Mouse (Mus musculus): ENCODE measurements around the gene Stxbp1. TPM values are rescaled to one million over a fixed set of nuclear protein-coding genes. Genes with fewer than 3 reads are reported as not detected.
A peak's percentile ranks its signal among the peaks of the same experiment; 100 is the strongest.

Stxbp1 gene
- polyA plus RNA-seq, 1 experiment from 2014 or later: 28.7 TPM

GRCm38 (mm10) chr2:32761859-32762258 lies 85.2 kb downstream of the Stxbp1 start:
- Histone ChIP-seq H3K9ac (ENCODE audit: low read length) (no peak overlapping the region), H3K9me3 (ENCODE audit: control insufficient read depth, low read length) (no peaks in the 10 kb centered on the region), H3K4me1 (ENCODE audit: control insufficient read depth in 2 of 2, insufficient read depth in 2 of 2, low read length in 2 of 2) (no peaks in the 10 kb centered on the region), H3K27me3 (ENCODE audit: control insufficient read depth, insufficient read depth, low read length) (no peaks in the 10 kb centered on the region), H3K4me2 (ENCODE audit: low read length) (no peak overlapping the region), H3K27ac (replicated peaks in 1 of 2; ENCODE audit: control insufficient read depth in 1 of 2, insufficient read depth in 1 of 2, low read depth in 2 of 2, low read length in 2 of 2) (no peak overlapping the region), H3K36me3 (ENCODE audit: control insufficient read depth, insufficient read depth, low read length) (peaks cover 40% of the 10 kb centered on the region), H3K4me3 (ENCODE audit: control insufficient read depth in 1 of 2, insufficient read depth in 1 of 2, low read depth in 1 of 2, low read length in 2 of 2) (no peak overlapping the region)
- 71% methylated on average over 4 of the region's 4 CpGs for WGBS
- no peak for ATAC-seq (ENCODE audit: insufficient number of reproducible peaks, insufficient read depth, low FRiP score, low read depth)

GRCm38 (mm10) chr2:32761361-32761760 lies 85.7 kb downstream of the Stxbp1 start:
- no peak overlapping the region for H3K4me2 ChIP-seq (ENCODE audit: low read length)
- no peak overlapping the region for H3K27ac ChIP-seq (replicated peaks in 1 of 2; ENCODE audit: control insufficient read depth in 1 of 2, insufficient read depth in 1 of 2, low read depth in 2 of 2, low read length in 2 of 2)
- H3K9me3 ChIP-seq (ENCODE audit: control insufficient read depth, low read length): no peaks in the 10 kb centered on the region
- no peak overlapping the region for H3K9ac ChIP-seq (ENCODE audit: low read length)
- H3K4me1 ChIP-seq (ENCODE audit: control insufficient read depth in 2 of 2, insufficient read depth in 2 of 2, low read length in 2 of 2): no peaks in the 10 kb centered on the region
- no peak for ATAC-seq (ENCODE audit: insufficient number of reproducible peaks, insufficient read depth, low FRiP score, low read depth)
- H3K27me3 ChIP-seq (ENCODE audit: control insufficient read depth, insufficient read depth, low read length): no peaks in the 10 kb centered on the region
- peaks cover 40% of the 10 kb centered on the region for H3K36me3 ChIP-seq (ENCODE audit: control insufficient read depth, insufficient read depth, low read length)
- 90% methylated on average over 14 of the region's 14 CpGs for WGBS
- H3K4me3 ChIP-seq (ENCODE audit: control insufficient read depth in 1 of 2, insufficient read depth in 1 of 2, low read depth in 1 of 2, low read length in 2 of 2): no peak overlapping the region

GRCm38 (mm10) chr2:32759001-32759400 lies 88.0 kb downstream of the Stxbp1 start:
- Histone ChIP-seq H3K4me2 (ENCODE audit: low read length) (no peak overlapping the region), H3K4me3 (ENCODE audit: control insufficient read depth in 1 of 2, insufficient read depth in 1 of 2, low read depth in 1 of 2, low read length in 2 of 2) (no peak overlapping the region), H3K27ac (replicated peaks in 1 of 2; ENCODE audit: control insufficient read depth in 1 of 2, insufficient read depth in 1 of 2, low read depth in 2 of 2, low read length in 2 of 2) (no peak overlapping the region), H3K9me3 (ENCODE audit: control insufficient read depth, low read length) (no peaks in the 10 kb centered on the region), H3K27me3 (ENCODE audit: control insufficient read depth, insufficient read depth, low read length) (no peaks in the 10 kb centered on the region), H3K36me3 (ENCODE audit: control insufficient read depth, insufficient read depth, low read length) (peaks cover 52% of the 10 kb centered on the region), H3K9ac (ENCODE audit: low read length) (no peak overlapping the region), H3K4me1 (ENCODE audit: control insufficient read depth in 2 of 2, insufficient read depth in 2 of 2, low read length in 2 of 2) (no peaks in the 10 kb centered on the region)
- ATAC-seq (ENCODE audit: insufficient number of reproducible peaks, insufficient read depth, low FRiP score, low read depth): no peak
- WGBS: 72% methylated on average over 2 of the region's 2 CpGs

GRCm38 (mm10) chr2:32758503-32758902 lies 88.5 kb downstream of the Stxbp1 start:
- H3K9ac ChIP-seq (ENCODE audit: low read length): no peak overlapping the region
- H3K27ac ChIP-seq (replicated peaks in 1 of 2; ENCODE audit: control insufficient read depth in 1 of 2, insufficient read depth in 1 of 2, low read depth in 2 of 2, low read length in 2 of 2): no peak overlapping the region
- H3K9me3 ChIP-seq (ENCODE audit: control insufficient read depth, low read length): no peaks in the 10 kb centered on the region
- H3K36me3 ChIP-seq (ENCODE audit: control insufficient read depth, insufficient read depth, low read length): peaks cover 55% of the 10 kb centered on the region
- no peaks in the 10 kb centered on the region for H3K4me1 ChIP-seq (ENCODE audit: control insufficient read depth in 2 of 2, insufficient read depth in 2 of 2, low read length in 2 of 2)
- H3K27me3 ChIP-seq (ENCODE audit: control insufficient read depth, insufficient read depth, low read length): no peaks in the 10 kb centered on the region
- ATAC-seq (ENCODE audit: insufficient number of reproducible peaks, insufficient read depth, low FRiP score, low read depth): no peak
- H3K4me2 ChIP-seq (ENCODE audit: low read length): no peak overlapping the region
- WGBS: 71% methylated on average over 8 of the region's 8 CpGs
- H3K4me3 ChIP-seq (ENCODE audit: control insufficient read depth in 1 of 2, insufficient read depth in 1 of 2, low read depth in 1 of 2, low read length in 2 of 2): no peak overlapping the region

GRCm38 (mm10) chr2:32757056-32757845 lies 89.8 kb downstream of the Stxbp1 start, which contains the start of gene Tor2a:
Tor2a (plus strand) TSS chr2:32757234.
- Histone ChIP-seq H3K4me1 (ENCODE audit: control insufficient read depth in 2 of 2, insufficient read depth in 2 of 2, low read length in 2 of 2) (no peaks in the 10 kb centered on the region), H3K27me3 (ENCODE audit: control insufficient read depth, insufficient read depth, low read length) (no peaks in the 10 kb centered on the region), H3K9me3 (ENCODE audit: control insufficient read depth, low read length) (no peaks in the 10 kb centered on the region), H3K36me3 (ENCODE audit: control insufficient read depth, insufficient read depth, low read length) (peaks cover 55% of the 10 kb centered on the region), H3K9ac (ENCODE audit: low read length) (peak within 1 kb of the TSS; percentile 94), H3K27ac (replicated peaks in 1 of 2; ENCODE audit: control insufficient read depth in 1 of 2, insufficient read depth in 1 of 2, low read depth in 2 of 2, low read length in 2 of 2) (peak within 1 kb of the TSS; percentile 75 to 91), H3K4me2 (ENCODE audit: low read length) (peak within 1 kb of the TSS; percentile 70), H3K4me3 (ENCODE audit: control insufficient read depth in 1 of 2, insufficient read depth in 1 of 2, low read depth in 1 of 2, low read length in 2 of 2) (peak within 1 kb of the TSS; percentile 79 to 81)
- WGBS: under 1% methylated on average over 66 of the region's 66 CpGs
- ATAC-seq (ENCODE audit: insufficient number of reproducible peaks, insufficient read depth, low FRiP score, low read depth): peak; percentile 91

- H3K4me3 ChIP-seq (ENCODE audit: control insufficient read depth in 1 of 2, insufficient read depth in 1 of 2, low read depth in 1 of 2, low read length in 2 of 2): peak overlapping the region in 1 of 2 experiments; percentile 81; a peak in 2 of 4 replicates
- H3K27ac ChIP-seq (replicated peaks in 1 of 2; ENCODE audit: control insufficient read depth in 1 of 2, insufficient read depth in 1 of 2, low read depth in 2 of 2, low read length in 2 of 2): no peak overlapping the region
- peaks cover 54% of the 10 kb centered on the region for H3K36me3 ChIP-seq (ENCODE audit: control insufficient read depth, insufficient read depth, low read length)
- no peaks in the 10 kb centered on the region for H3K4me1 ChIP-seq (ENCODE audit: control insufficient read depth in 2 of 2, insufficient read depth in 2 of 2, low read length in 2 of 2)
- WGBS: 41% methylated on average over 6 of the region's 6 CpGs
- no peak for ATAC-seq (ENCODE audit: insufficient number of reproducible peaks, insufficient read depth, low FRiP score, low read depth)
- no peaks in the 10 kb centered on the region for H3K9me3 ChIP-seq (ENCODE audit: control insufficient read depth, low read length)
- peak overlapping the region; percentile 38 for H3K4me2 ChIP-seq (ENCODE audit: low read length)
- H3K9ac ChIP-seq (ENCODE audit: low read length): no peak overlapping the region
- H3K27me3 ChIP-seq (ENCODE audit: control insufficient read depth, insufficient read depth, low read length): no peaks in the 10 kb centered on the region
Observed at GRCm38 (mm10) chr2:32756674-32757055, 90.4 kb downstream of the Stxbp1 start.

- H3K9me3 ChIP-seq (ENCODE audit: control insufficient read depth, low read length): no peaks in the 10 kb centered on the region
- no peak for ATAC-seq (ENCODE audit: insufficient number of reproducible peaks, insufficient read depth, low FRiP score, low read depth)
- H3K9ac ChIP-seq (ENCODE audit: low read length): no peak overlapping the region
- peak overlapping the region; percentile 75 for H3K4me2 ChIP-seq (ENCODE audit: low read length)
- H3K27me3 ChIP-seq (ENCODE audit: control insufficient read depth, insufficient read depth, low read length): no peaks in the 10 kb centered on the region
- peaks cover 0 to 4% of the 10 kb centered on the region in 2 experiments; a peak in 2 of 4 replicates for H3K4me1 ChIP-seq (ENCODE audit: control insufficient read depth in 2 of 2, insufficient read depth in 2 of 2, low read length in 2 of 2)
- H3K36me3 ChIP-seq (ENCODE audit: control insufficient read depth, insufficient read depth, low read length): peaks cover 72% of the 10 kb centered on the region
- no peak overlapping the region for H3K27ac ChIP-seq (replicated peaks in 1 of 2; ENCODE audit: control insufficient read depth in 1 of 2, insufficient read depth in 1 of 2, low read depth in 2 of 2, low read length in 2 of 2)
- peak overlapping the region in 1 of 2 experiments; percentile 44; a peak in 1 of 4 replicates for H3K4me3 ChIP-seq (ENCODE audit: control insufficient read depth in 1 of 2, insufficient read depth in 1 of 2, low read depth in 1 of 2, low read length in 2 of 2)
- WGBS: 61% methylated on average over 10 of the region's 10 CpGs
Observed at GRCm38 (mm10) chr2:32752181-32752580, 94.9 kb downstream of the Stxbp1 start.

Data from heart, embryonic 14.5 days (tissue).